Mouse (Mus musculus): ENCODE data around the gene Adamtsl3.

Gene Adamtsl3

DNA sequence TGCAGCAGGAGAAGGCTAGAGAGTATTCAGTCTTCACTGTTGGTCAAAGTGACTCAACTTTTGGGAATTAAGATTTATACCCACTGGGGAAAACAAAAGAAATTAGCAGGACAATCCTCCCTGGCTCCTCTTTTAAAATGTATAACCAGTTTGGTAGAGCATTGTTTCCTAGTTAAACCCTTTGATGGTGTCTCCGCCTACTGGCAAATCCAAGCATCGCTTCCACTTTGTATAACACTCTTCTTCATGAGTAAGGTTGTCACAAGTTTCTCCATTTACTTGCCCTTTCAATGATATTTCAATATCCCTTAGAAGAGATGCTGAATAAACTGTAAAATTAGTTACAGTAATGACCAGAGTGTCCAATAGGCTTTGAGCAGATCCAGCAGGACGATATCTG, 274.1 kb downstream of the Adamtsl3 start:
- DNase-seq (ENCODE audit: extremely low spot score, low read depth, low spot score), result no peak

DNA sequence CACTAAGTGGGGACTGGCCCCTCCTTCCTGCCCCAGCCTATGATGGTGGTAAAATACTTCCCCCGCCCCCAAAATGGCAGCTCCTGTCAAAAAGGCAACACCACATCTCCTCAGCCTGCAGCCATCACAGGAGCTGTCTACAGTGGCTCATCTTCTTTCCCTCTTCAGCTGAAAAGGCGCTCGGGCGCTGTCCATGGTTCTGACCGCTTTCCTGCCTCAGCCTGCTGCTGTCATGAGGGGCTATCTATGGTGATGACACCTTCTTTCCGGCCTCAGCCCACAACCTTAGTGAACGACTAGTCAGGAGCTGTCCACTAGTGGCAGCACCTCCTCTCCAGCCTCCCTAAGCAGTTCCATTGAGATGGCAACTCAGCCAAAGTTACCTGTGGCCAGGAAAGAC, 289.8 kb downstream of the Adamtsl3 start:
- peak; percentile 12 for DNase-seq (ENCODE audit: extremely low spot score, low read depth, low spot score)

DNA sequence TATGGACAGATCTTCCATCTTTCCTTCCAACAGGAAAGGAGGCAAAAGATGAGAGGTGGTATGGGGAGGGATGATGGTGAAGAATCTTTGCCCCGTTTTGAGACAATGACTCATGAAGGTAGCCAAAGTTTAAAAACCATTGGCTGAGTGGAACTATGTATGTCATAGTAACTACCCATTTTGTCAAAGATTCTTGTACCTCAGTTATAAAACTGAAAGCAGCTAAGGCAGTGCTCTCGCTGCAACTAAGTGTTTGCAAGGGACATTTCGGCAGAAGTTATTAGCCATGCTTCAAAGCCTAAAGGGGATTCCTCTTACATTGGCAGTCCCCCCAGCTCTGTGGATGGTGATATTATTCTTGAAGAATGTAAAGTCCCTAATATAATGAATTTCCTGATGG, 311.7 kb downstream of the Adamtsl3 start:
- no peak for DNase-seq (ENCODE audit: extremely low spot score, low read depth, low spot score)

DNA sequence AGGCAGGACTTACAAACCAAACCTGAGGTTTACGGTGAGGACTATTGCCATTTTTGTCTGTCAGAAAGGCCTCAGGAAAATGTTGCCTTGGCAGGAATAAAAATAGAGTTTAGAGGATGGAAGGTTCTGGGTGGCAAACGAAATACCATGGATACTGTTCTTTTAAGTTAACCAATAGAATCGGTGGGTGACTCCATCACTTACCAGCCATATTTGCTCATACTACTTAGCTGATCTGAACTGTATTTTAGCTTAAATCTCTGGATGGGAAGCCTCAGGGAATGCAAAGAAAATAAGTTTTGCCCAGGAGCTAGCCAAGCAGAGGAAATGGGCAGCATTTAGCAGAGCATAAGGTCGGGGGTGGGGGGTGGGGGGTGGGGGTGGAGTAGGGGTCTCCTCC, 312.4 kb downstream of the Adamtsl3 start:
- DNase-seq (ENCODE audit: extremely low spot score, low read depth, low spot score), result no peak

DNA sequence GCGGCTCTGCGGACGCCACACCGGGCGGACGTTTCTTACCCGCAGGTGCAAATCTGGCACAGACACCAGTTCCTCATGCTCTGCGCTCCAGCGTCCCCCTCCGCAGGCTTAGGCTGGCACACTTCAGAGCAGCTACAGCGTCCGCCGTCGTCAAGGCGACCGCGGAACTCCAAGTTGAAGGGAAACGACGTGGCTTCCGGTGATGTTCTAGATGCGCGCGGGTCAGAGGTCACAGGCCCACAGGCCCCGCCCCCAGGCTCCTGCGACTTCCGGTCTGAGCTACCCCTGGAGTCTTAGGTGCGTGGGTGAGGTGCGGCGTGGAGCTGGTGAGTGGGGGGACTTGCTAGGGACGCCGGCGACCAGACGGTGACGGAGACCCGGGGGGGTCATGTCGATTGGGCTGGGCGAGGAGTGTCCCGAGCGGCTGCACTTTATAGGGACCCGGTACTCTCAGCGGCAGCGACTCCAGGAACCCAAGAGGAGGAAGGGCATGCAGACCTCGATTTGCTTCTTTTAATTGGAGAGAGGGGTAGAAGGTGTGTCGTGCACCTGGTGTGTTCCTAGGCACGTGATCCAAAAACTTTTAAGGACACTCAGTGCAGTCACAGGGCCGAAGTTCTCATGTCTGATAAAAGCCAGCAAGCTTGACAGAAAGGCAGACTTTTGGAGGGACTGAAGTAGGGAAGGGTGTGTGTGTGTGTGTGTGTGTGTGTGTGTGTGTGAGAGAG, 313.0 kb downstream of the Adamtsl3 start, which contains the start of the genes Saxo2 and Efl1:
Gene Saxo2, minus strand, starts transcription at position 176 of the 728 bp plus-strand sequence.
Gene Efl1, plus strand, starts transcription at position 262 of the 728 bp plus-strand sequence.
- peak; percentile 72 for DNase-seq (ENCODE audit: extremely low spot score, low read depth, low spot score)

DNA sequence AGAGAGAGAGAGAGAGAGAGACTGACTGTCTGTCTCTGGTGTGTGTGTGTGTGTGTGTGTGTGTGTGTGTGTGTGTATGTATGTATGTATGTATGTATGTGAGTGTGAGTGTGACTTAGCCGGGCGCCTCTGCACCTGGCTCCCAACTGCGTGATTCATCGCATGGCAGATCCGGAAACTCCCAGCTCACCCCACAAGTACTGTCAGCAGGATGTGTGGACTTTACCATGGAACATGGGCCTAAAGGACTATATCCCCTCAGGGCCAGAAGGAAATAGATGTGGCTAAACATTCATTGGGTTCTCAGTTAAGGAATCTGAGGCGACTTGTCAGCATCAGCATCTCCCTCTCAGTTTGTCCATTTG, 313.6 kb downstream of the Adamtsl3 start:
- no peak for DNase-seq (ENCODE audit: extremely low spot score, low read depth, low spot score)
